Mouse (Mus musculus) olfactory bulb, adult 2 months (tissue): ENCODE measurements at regions not wholly inside any gene's neighbourhood (a gene's known extent, or its start where the extent isn't known, plus 50 kb on each side); places are given as distances from the start of the nearest gene placed in this dataset.
"Not testable (repeated sequence)": the region's sequence is repeated elsewhere in the genome, so short reads cannot be mapped to it uniquely, and the experiment has no call there.

Experiments
- CTCF ChIP-seq: fragments of 200-500 bp; IDR thresholded peaks from 2 replicates; pipeline ENCODE4 v1.5.1; 2012; ENCODE audit warnings: low read depth, mild to moderate bottlenecking, low read length, moderate library complexity; ENCODE audit not compliant: insufficient read depth
- POLR2A ChIP-seq: fragments of 200-500 bp; IDR thresholded peaks from 2 replicates; pipeline ENCODE4 v1.6.1; 2012; ENCODE audit warnings: mild to moderate bottlenecking, low read depth, low read length, moderate library complexity; ENCODE audit not compliant: insufficient read depth

- not testable (repeated sequence) for TF ChIP-seq POLR2A, CTCF
Measured at GRCm38 (mm10) chr13:26113723-26114122, 656.2 kb downstream of the Hdgfl1 start.
